24 mouse cellular contexts compared by ENCODE assay signal in the genomic region with DNA sequence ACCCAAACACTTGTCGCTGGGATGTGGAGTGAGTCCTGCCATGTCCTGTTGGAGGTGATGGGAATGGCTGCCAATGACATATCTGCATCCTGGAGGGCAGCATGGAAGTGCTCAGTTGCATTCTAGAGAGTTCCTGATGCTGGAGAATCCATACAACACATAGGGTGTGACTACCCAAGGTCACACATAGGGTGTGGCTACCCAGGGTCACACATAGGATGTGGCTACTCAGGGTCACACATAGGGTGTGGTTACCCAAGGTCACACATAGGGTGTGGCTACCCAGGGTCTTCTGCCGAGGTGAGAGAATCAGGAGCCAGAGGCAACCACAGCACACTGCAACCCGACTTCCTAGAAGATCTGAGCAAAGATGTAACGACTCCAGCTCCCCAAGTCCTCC.
A peak's percentile ranks its signal among the peaks of the same experiment; 100 is the strongest.
DNase-seq lines count a peak whose midpoint lies in the region; ATAC-seq lines count a peak whose summit lies in the region.
"Had no signal": no experiment of that assay in that cellular context is flagged by ENCODE, and none has a peak within 500 bp of the region (broad histone marks: within the 10 kb centered on the region; RNA-seq: fewer than 3 reads in every experiment).

No protein-coding gene starts in this region.

- no peaks in the 10 kb centered on the region for H3K9me3 ChIP-seq in forebrain, embryonic 11.5 days (ENCODE audit: control insufficient read depth, low read length)
- no peaks in the 10 kb centered on the region for H3K9me3 ChIP-seq in forebrain, embryonic 13.5 days (replicated peaks)
- H3K9me3 ChIP-seq: embryonic facial prominence, embryonic 13.5 days; embryonic facial prominence, embryonic 15.5 days; forebrain, embryonic 10.5 days had no signal

- H3K9ac ChIP-seq in forebrain, embryonic 11.5 days (ENCODE audit: low read length), result no peak overlapping the region
- no peak overlapping the region for H3K9ac ChIP-seq in forebrain, embryonic 13.5 days
- H3K9ac ChIP-seq: embryonic facial prominence, embryonic 13.5 days; embryonic facial prominence, embryonic 15.5 days had no signal

- no peak for ATAC-seq in forebrain, embryonic 11.5 days (replicated peaks; ENCODE audit: low FRiP score)
- ATAC-seq in forebrain, embryonic 13.5 days, result no peak
- ATAC-seq: CD4-positive, CD25-positive, alpha-beta regulatory T cell, adult 4 months; forebrain, embryonic 14.5 days; forebrain, embryonic 16.5 days had no signal

- no peaks in the 10 kb centered on the region for H3K36me3 ChIP-seq in forebrain, embryonic 11.5 days (ENCODE audit: control insufficient read depth, insufficient read depth, low read length)
- H3K36me3 ChIP-seq in forebrain, embryonic 13.5 days (ENCODE audit: poor library complexity, severe bottlenecking), result no peaks in the 10 kb centered on the region
- H3K36me3 ChIP-seq: embryonic facial prominence, embryonic 13.5 days; embryonic facial prominence, embryonic 15.5 days; forebrain, embryonic 10.5 days had no signal

- no peak overlapping the region for H3K4me3 ChIP-seq in forebrain, embryonic 11.5 days (ENCODE audit: low read depth, low read length)
- H3K4me3 ChIP-seq in forebrain, embryonic 13.5 days, result no peak overlapping the region
- H3K4me3 ChIP-seq: embryonic facial prominence, embryonic 13.5 days; embryonic facial prominence, embryonic 15.5 days; erythroblast, embryonic 14.5 days; forebrain, embryonic 10.5 days had no signal

- 76% methylated on average over 4 of the region's 4 CpGs for WGBS in forebrain, embryonic 11.5 days
- WGBS in forebrain, embryonic 13.5 days, result 76% methylated on average over 4 of the region's 4 CpGs

- no peak overlapping the region for H3K4me2 ChIP-seq in forebrain, embryonic 11.5 days (ENCODE audit: low read depth, low read length, severe bottlenecking)
- H3K4me2 ChIP-seq in forebrain, embryonic 13.5 days, result no peak overlapping the region
- H3K4me2 ChIP-seq: embryonic facial prominence, embryonic 13.5 days; embryonic facial prominence, embryonic 15.5 days had no signal

- H3K4me1 ChIP-seq in forebrain, embryonic 11.5 days (replicated peaks; ENCODE audit: control insufficient read depth, insufficient read depth, low read length), result no peaks in the 10 kb centered on the region
- no peaks in the 10 kb centered on the region for H3K4me1 ChIP-seq in forebrain, embryonic 13.5 days
- H3K4me1 ChIP-seq: embryonic facial prominence, embryonic 13.5 days; embryonic facial prominence, embryonic 15.5 days; forebrain, embryonic 10.5 days had no signal

- H3K27ac ChIP-seq in forebrain, embryonic 11.5 days (ENCODE audit: low read depth, low read length), result no peak overlapping the region
- H3K27ac ChIP-seq in forebrain, embryonic 13.5 days, result no peak overlapping the region
- H3K27ac ChIP-seq: embryonic facial prominence, embryonic 13.5 days; embryonic facial prominence, embryonic 15.5 days; forebrain, embryonic 10.5 days had no signal

- peak; percentile 21 for DNase-seq in forebrain, embryonic 11.5 days (ENCODE audit: low spot score)
- DNase-seq in ES-CJ7 (ENCODE audit: low read depth, low spot score), result peak; percentile 66
- peak; percentile 42 for DNase-seq in ZHBTc4 (ENCODE audit: low read depth, low spot score)
- DNase-seq in right cerebral cortex, adult 2 months (ENCODE audit: low spot score in 2 of 2), result no peak
- DNase-seq in adrenal gland, postnatal 10 days, result no peak
- DNase-seq: adrenal gland, adult 2 months; adrenal gland, postnatal 25 days; B cell, adult 2 months; cerebellum, adult 11 months; cerebellum, adult 18-20 months; cerebellum, adult 8-10 months; cerebellum, adult 9-11 months; cerebellum, postnatal 14 days; cerebellum, postnatal 36 days; embryo, embryonic 11 days had no signal

- H3K27me3 ChIP-seq in forebrain, embryonic 11.5 days (ENCODE audit: control insufficient read depth, insufficient read depth, low read length), result no peaks in the 10 kb centered on the region
- no peaks in the 10 kb centered on the region for H3K27me3 ChIP-seq in forebrain, embryonic 13.5 days
- H3K27me3 ChIP-seq: CH12.LX; embryonic facial prominence, embryonic 13.5 days; embryonic facial prominence, embryonic 15.5 days had no signal

Comparison
In these comparisons a context has a peak if more than half of its experiments do, and no peak if none do; other contexts are left out.
1. DNase-seq: peak in forebrain, embryonic 11.5 days (single experiment), ES-CJ7 (single experiment) and ZHBTc4 (single experiment); none in right cerebral cortex, adult 2 months (0 of 2) and adrenal gland, postnatal 10 days (single experiment).